Mouse (Mus musculus) limb, embryonic 12.5 days (tissue): Measurements from ENCODE around the gene Ddah1. TPM values are rescaled to one million over a fixed set of nuclear protein-coding genes. Genes with fewer than 3 reads are reported as not detected.
"Not testable (repeated sequence)": the region's sequence is repeated elsewhere in the genome, so short reads cannot be mapped to it uniquely, and the experiment has no call there.

ENCODE experiments used
- ATAC-seq: fragments of 200-750 bp; cut with Nextera tagmentation; 2 replicates; pipeline ENCODE4 v1.8.0; 2017; ENCODE audit warnings: low read depth, moderate TSS enrichment; ENCODE audit not compliant: insufficient number of reproducible peaks, insufficient read depth, low FRiP score, low TSS enrichment
- H3K27ac ChIP-seq: fragments of 300-500 bp; sonication (generic); 2 replicates; pipeline ENCODE4 v1.5.1; 2016; ENCODE audit warnings: mild to moderate bottlenecking, moderate library complexity
- H3K27me3 ChIP-seq: fragments of 300-500 bp; sonication (generic); 2 replicates; pipeline ENCODE4 v1.6.1; 2016; ENCODE audit warnings: mild to moderate bottlenecking, moderate library complexity
- H3K36me3 ChIP-seq: fragments of 300-500 bp; sonication (generic); 2 replicates; pipeline ENCODE4 v1.6.1; 2016; ENCODE audit warnings: mild to moderate bottlenecking, moderate library complexity
- H3K4me1 ChIP-seq: fragments of 300-500 bp; sonication (generic); replicated peaks from 2 replicates; pipeline ENCODE4 v1.6.1; 2016
- H3K4me2 ChIP-seq: fragments of 300-500 bp; sonication (generic); 2 replicates; pipeline ENCODE4 v1.6.1; 2016; ENCODE audit warnings: mild to moderate bottlenecking, moderate library complexity
- H3K4me3 ChIP-seq: fragments of 300-500 bp; sonication (generic); replicated peaks from 2 replicates; pipeline ENCODE4 v1.5.1; 2016; ENCODE audit warnings: mild to moderate bottlenecking
- H3K9ac ChIP-seq: fragments of 300-500 bp; sonication (generic); replicated peaks from 2 replicates; pipeline ENCODE4 v1.6.1; 2016; ENCODE audit warnings: mild to moderate bottlenecking, moderate library complexity
- H3K9me3 ChIP-seq: fragments of 300-500 bp; sonication (generic); 2 replicates; pipeline ENCODE4 v1.6.1; 2016; ENCODE audit warnings: mild to moderate bottlenecking, moderate library complexity
- WGBS: fragments of 180-500 bp; shearing (Covaris S2); methylation state at CpG from one replicate; pipeline ENCODE4 v1.1.7; 2016; 5-methylcytosine and 5-hydroxymethylcytosine counted together
- polyA plus RNA-seq: library from polyadenylated mRNA; unstranded; fragments of >200 nt; fragmentation: Nextera tagmentation; extraction: Ambion mirVana; gene quantifications from 2 replicates; pipeline ENCODE4 v1.2.1, GENCODE M21; 2016

Ddah1 gene
- polyA plus RNA-seq, 1 experiment from 2014 or later, result 21.7 TPM

DNA sequence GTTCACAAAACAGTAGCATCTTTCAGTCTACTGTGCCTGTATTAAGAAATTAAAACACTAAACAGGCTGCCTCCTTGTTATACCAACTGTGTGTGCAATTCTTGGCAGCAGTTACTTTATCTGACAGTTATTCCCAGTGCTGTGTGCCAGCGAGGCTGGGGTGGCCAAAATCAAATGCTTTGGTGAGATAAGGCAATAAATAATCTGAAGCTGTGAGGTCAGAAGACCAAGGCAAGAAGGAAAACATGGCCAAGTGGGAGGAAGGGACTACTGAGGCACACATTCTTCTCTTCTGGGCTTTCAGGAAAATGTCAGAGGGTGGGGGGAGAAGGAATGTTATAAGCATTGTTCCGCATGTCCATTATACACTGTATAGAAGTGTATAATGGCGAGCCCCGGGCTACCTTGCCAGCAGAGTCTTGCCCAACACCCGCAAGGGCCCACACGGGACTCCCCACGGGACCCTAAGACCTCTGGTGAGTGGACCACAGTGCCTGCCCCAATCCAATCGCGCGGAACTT is 106.3 kb downstream of the Ddah1 start:
- no peak overlapping the region for H3K27ac ChIP-seq
- WGBS, result 88% methylated on average over 7 of the region's 10 CpGs

DNA sequence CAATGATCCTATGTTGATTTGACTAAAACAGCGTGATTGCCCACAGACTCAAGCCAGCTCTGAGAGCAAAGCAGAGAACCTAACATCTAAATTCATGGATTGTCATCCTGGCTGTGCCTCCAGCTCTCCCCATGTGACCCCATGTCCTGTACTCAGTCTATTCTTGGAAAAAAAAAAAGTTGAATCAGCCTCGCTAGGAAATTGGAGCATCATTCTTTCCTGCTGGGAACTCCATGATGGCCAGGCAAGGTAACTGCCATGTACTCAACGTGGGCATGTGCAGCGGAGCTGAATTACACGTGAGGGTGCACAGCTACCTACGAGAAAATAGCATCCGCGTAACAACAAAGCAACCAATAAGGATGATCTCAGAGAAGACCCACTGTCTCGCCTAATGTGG is 114.2 kb downstream of the Ddah1 start:
- 87% methylated on average over 9 of the region's 9 CpGs for WGBS

More for the DNA sequence above, 106.3 kb downstream of the Ddah1 start:
- no peak overlapping the region for H3K4me2 ChIP-seq
- no peak overlapping the region for H3K4me3 ChIP-seq
- no peaks in the 10 kb centered on the region for H3K9me3 ChIP-seq
- no peaks in the 10 kb centered on the region for H3K36me3 ChIP-seq
- 0 out of 2 replicates have a peak, but pooled peaks cover 4% of the 10 kb centered on the region for H3K4me1 ChIP-seq
- H3K9ac ChIP-seq, result no peak overlapping the region
- H3K27me3 ChIP-seq, result no peaks in the 10 kb centered on the region
- no peak for ATAC-seq

DNA sequence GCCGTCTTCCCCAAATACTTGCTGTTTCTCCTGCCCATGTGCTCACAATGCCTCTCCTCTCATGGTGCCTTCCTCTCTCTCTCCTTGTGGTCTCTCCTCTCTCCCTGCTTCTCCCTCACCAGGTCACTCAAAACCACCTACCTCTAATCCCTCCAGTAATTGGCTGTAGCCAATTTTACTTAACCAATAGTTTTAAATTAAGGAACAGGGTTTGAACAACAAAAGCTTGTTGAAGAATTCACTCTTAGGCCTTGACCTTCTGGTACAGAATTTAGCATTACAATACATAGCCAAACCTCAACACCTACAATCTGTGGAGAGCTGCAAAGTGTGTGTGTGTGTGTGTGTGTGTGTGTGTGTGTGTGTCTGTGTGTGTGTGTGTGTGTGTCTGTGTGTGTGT is 114.8 kb downstream of the Ddah1 start:
- Histone ChIP-seq H3K9ac (no peak overlapping the region), H3K4me3 (no peak overlapping the region), H3K27me3 (no peaks in the 10 kb centered on the region), H3K27ac (no peak overlapping the region), H3K4me1 (peaks cover 8% of the 10 kb centered on the region; the same call in 1 of the 2 replicates), H3K36me3 (no peaks in the 10 kb centered on the region), H3K9me3 (no peaks in the 10 kb centered on the region), H3K4me2 (no peak overlapping the region)
- 82% methylated on average over 1 of the region's 1 CpGs for WGBS
- ATAC-seq, result no peak

More for the DNA sequence above, 114.2 kb downstream of the Ddah1 start:
- no peak for ATAC-seq
- peaks cover 8% of the 10 kb centered on the region; the same call in 1 of the 2 replicates for H3K4me1 ChIP-seq
- H3K27me3 ChIP-seq, result no peaks in the 10 kb centered on the region
- H3K36me3 ChIP-seq, result no peaks in the 10 kb centered on the region
- no peak overlapping the region for H3K4me3 ChIP-seq
- H3K27ac ChIP-seq, result no peak overlapping the region
- no peaks in the 10 kb centered on the region for H3K9me3 ChIP-seq
- no peak overlapping the region for H3K4me2 ChIP-seq
- no peak overlapping the region for H3K9ac ChIP-seq

DNA sequence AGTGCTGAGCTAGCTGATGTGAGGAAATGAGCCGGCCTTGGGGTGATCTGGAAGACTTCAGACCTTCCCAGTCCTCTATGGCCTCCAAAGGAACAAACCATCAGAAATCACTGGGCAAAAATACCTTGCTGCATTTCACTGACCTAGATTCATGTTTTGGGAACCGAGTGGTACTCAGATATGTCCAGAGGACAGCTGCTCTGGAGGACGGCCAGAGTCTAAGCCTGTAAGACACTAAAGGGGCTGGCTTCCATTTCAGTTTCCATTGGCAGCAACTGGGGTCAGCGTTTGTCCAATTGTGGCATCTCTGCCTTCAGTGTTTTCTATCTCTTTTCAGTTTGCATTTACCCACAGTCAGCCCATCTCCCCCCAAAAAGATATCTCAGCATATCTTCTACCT is 115.7 kb downstream of the Ddah1 start:
- Histone ChIP-seq H3K9ac (no peak overlapping the region), H3K4me1 (peaks cover 8% of the 10 kb centered on the region; the same call in 1 of the 2 replicates), H3K27ac (no peak overlapping the region), H3K36me3 (no peaks in the 10 kb centered on the region), H3K4me3 (no peak overlapping the region), H3K27me3 (no peaks in the 10 kb centered on the region), H3K9me3 (no peaks in the 10 kb centered on the region), H3K4me2 (no peak overlapping the region)
- WGBS, result 84% methylated on average over 4 of the region's 4 CpGs
- ATAC-seq, result no peak

DNA sequence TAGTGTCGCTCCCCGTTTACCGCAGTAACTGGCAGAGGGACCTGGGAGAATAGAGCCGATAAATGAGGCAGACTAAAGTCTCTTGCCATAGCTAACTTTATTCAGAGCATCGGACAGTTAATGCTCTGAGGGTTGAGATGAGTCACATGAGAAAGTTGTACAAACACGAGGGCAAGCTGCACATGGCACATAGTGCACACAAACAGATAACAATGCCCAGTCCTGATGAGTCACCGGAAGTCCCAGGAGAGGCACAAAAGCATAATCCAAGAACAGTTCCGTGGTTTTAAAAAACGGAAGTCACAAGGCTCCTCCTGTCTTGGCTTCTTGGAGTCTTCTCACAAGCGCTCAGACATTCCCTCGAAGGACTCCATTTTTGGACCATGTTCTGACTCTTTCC is 117.6 kb downstream of the Ddah1 start:
- Histone ChIP-seq H3K27me3 (no peaks in the 10 kb centered on the region), H3K27ac (no peak overlapping the region), H3K4me2 (no peak overlapping the region), H3K36me3 (no peaks in the 10 kb centered on the region), H3K4me1 (peaks cover 13% of the 10 kb centered on the region), H3K4me3 (no peak overlapping the region), H3K9me3 (no peaks in the 10 kb centered on the region), H3K9ac (no peak overlapping the region)
- WGBS, result 91% methylated on average over 11 of the region's 11 CpGs
- ATAC-seq, result no peak

DNA sequence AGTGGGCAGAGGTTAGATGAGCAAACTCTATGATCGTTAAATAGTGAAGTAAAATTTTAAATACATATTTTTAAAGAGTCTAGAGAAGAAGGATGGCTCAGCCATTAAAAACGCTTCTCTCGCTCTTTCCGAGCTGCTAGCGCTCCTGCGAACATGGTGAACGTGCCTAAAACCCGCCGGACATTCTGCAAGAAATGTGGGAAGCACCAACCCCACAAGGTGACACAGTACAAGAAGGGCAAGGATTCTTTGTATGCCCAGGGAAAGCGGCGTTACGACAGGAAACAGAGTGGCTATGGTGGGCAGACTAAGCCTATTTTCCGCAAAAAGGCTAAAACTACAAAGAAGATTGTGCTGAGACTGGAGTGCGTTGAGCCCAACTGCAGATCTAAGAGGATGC is 120.4 kb downstream of the Ddah1 start:
- not testable (repeated sequence) for H3K36me3 ChIP-seq, H3K27me3 ChIP-seq, H3K27ac ChIP-seq, H3K4me3 ChIP-seq, ATAC-seq, H3K4me2 ChIP-seq, H3K9me3 ChIP-seq, H3K9ac ChIP-seq
- 91% methylated on average over 13 of the region's 14 CpGs for WGBS
- peaks cover 22% of the 10 kb centered on the region for H3K4me1 ChIP-seq

DNA sequence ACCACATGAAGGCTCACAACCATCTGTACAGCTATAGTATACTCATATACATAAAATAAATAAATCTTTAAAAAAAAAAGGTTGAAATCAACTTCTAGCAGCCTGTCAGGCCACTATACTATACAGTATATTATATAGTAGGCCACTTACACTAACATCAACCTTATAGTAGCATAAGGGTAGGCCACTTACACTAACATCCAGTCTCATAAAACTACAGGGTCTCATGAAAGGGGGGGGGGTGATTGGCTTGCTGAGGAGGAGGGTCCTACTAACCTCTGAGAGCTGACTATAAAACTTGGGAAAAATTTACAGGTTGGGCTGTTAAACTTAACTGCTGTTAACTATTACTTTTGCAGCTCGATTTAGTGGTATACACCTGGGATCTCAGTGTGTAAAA is 121.9 kb downstream of the Ddah1 start:
- Histone ChIP-seq H3K4me1 (peaks cover 22% of the 10 kb centered on the region), H3K9ac (no peak overlapping the region), H3K9me3 (no peaks in the 10 kb centered on the region), H3K27me3 (no peaks in the 10 kb centered on the region), H3K4me3 (no peak overlapping the region), H3K27ac (no peak overlapping the region), H3K36me3 (no peaks in the 10 kb centered on the region), H3K4me2 (no peak overlapping the region)
- 0 out of 2 replicates have a peak, but pooled peaks have one; percentile 63 for ATAC-seq
- 25% methylated on average over 1 of the region's 1 CpGs for WGBS

DNA sequence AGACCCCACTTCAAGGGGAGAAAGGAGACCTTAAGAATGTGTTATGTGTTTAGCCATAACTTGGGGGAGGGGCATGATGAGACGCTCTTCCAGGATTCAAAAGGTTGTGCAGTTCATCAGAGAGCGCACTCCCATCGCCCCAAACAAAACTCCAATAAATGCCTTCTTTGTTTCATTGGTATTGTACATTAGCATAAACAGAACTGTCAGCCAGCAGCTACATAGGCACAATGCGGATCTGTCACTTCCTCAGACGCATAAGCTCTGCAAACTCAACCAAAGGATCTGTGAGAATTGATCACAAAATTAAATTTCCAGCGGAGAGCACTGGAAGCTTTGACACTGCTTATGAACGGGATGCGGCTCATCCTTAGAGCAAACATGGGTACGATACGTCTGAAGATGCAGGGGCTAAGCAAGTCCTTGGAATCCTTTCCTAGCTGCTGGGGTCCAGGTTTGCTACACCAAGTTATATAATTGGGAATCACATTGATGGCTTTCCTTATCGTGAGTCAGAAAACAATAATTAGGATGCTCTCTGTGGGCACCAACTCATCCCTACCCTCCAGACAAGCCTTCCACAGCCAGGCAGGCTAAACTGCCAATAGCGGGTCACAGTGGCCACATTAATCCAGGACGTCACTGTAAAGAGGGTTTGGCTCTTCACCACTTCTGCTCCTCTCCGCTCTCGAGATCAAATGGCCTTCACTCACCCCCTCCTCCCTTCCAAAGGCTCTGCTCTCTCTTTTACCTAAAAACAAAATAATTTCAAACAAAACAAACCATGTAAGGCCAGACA is 123.8 kb downstream of the Ddah1 start:
- no peak overlapping the region for H3K4me3 ChIP-seq
- ATAC-seq, result no peak
- H3K27me3 ChIP-seq, result no peaks in the 10 kb centered on the region
- H3K36me3 ChIP-seq, result no peaks in the 10 kb centered on the region
- no peak overlapping the region for H3K4me2 ChIP-seq
- H3K9me3 ChIP-seq, result no peaks in the 10 kb centered on the region
- H3K27ac ChIP-seq, result no peak overlapping the region
- H3K9ac ChIP-seq, result no peak overlapping the region
- WGBS, result 85% methylated on average over 15 of the region's 15 CpGs
- peaks cover 21% of the 10 kb centered on the region for H3K4me1 ChIP-seq

DNA sequence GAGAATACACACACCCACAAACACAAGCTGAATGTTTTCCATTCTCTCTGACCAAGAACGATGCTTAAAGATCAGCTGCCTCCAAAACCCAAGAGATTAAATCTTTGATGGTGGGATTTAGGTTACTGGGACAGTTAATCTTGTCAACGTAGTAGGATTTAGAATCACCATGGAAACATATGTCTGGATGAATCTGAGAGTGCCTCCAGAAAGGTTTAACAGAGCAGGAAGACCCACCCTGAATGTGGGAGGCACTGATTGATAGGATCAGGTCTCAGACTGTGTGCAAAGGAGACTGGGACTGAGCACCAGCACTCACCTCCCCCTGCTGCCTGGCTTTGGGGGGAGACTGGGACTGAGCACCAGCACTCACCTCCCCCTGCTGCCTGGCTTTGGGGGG is 124.8 kb downstream of the Ddah1 start:
- H3K27me3 ChIP-seq, result no peaks in the 10 kb centered on the region
- H3K4me3 ChIP-seq, result no peak overlapping the region
- H3K36me3 ChIP-seq, result no peaks in the 10 kb centered on the region
- no peaks in the 10 kb centered on the region for H3K9me3 ChIP-seq
- ATAC-seq, result no peak
- no peak overlapping the region for H3K27ac ChIP-seq
- H3K4me1 ChIP-seq, result peaks cover 20% of the 10 kb centered on the region
- H3K9ac ChIP-seq, result no peak overlapping the region
- H3K4me2 ChIP-seq, result no peak overlapping the region
- WGBS, result 65% methylated on average over 2 of the region's 2 CpGs

DNA sequence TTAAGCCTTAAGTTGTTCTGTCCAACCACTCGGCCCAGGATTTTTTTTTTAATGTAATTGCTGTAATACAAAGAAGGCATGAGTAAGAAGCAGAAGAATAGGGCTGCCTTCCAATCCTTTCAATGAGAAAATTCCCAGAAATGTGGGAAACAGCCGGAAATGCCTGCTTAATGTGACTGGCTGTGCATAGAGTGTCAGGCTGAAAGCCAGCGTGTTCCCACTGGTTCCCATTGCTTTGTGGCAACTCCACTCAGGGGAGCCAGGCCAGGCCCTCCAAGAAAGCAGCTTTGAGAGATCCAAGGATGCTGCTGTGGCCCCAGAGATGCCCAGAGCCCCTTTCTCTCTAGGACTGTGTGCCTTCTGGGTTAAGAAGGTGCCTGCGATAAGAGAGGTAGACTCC is 126.9 kb downstream of the Ddah1 start:
- 80% methylated on average over 4 of the region's 4 CpGs for whole genome bisulfite sequencing
- H3K4me1 ChIP-seq, result peaks cover 15% of the 10 kb centered on the region
- H3K27me3 ChIP-seq, result no peaks in the 10 kb centered on the region
- H3K36me3 ChIP-seq, result no peaks in the 10 kb centered on the region
- ATAC-seq, result no peak
- H3K9me3 ChIP-seq, result no peaks in the 10 kb centered on the region
- no peak overlapping the region for H3K27ac ChIP-seq
- H3K4me3 ChIP-seq, result no peak overlapping the region
- H3K9ac ChIP-seq, result no peak overlapping the region
- H3K4me2 ChIP-seq, result no peak overlapping the region

DNA sequence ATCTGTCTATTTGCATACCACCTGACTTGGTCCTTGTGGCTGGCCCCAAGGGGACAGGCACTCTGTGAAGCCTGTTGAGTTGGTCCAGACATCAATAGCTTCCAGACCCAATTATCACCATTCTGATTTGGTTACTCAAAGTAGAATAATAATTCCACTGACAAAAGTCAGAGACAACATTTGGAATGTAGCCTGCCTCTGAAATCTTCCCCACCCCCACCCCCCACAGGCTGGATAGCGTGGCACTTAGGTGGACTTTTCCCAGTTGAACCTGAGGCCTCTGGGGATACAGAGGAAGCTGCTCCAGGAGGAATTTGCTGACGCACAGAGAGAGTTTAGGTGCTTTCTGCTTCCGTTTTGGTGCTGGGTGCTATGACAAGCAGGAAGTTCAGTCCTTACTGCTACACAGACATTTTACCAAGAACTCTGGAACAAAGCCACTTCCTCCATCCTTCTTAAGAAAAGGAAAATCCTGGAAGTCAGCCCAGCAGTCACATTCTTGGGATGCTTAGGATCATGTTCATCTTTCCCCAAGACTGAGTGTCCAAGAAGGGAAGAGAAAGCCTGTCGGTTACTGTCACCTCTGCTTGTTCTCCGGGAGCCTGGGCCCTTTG is 127.5 kb downstream of the Ddah1 start:
- ATAC-seq, result no peak
- 64% methylated on average over 5 of the region's 5 CpGs for WGBS
- Histone ChIP-seq H3K4me2 (no peak overlapping the region), H3K4me1 (peaks cover 16% of the 10 kb centered on the region), H3K9ac (no peak overlapping the region), H3K36me3 (no peaks in the 10 kb centered on the region), H3K27me3 (no peaks in the 10 kb centered on the region), H3K27ac (no peak overlapping the region), H3K9me3 (no peaks in the 10 kb centered on the region), H3K4me3 (no peak overlapping the region)
